Mouse (Mus musculus): ENCODE measurements around the gene P4hb. TPM values are rescaled to one million over a fixed set of nuclear protein-coding genes. Genes with fewer than 3 reads are reported as not detected.
A peak's percentile ranks its signal among the peaks of the same experiment; 100 is the strongest.

The P4hb gene
- total RNA-seq (2021), result 100 to 1,000 TPM; 187 to 203 TPM

GRCm38 (mm10) chr11:120572752-120573584 is at the start of gene P4hb:
Gene P4hb, minus strand, starts transcription at chr11:120573253.
- intact Hi-C loops (cut with DNase I), result no loop called here
- DNase-seq, result peak; percentile 100

GRCm38 (mm10) chr11:120622805-120623204 is 49.8 kb upstream of the P4hb start:
- no peak for DNase-seq
- intact Hi-C loops (cut with DNase I), result loop anchor here (10.0 kb wide), 1 partner anchor 92 kb away; the partner anchor contains the start of genes Cenpx and Lrrc45

DNA sequence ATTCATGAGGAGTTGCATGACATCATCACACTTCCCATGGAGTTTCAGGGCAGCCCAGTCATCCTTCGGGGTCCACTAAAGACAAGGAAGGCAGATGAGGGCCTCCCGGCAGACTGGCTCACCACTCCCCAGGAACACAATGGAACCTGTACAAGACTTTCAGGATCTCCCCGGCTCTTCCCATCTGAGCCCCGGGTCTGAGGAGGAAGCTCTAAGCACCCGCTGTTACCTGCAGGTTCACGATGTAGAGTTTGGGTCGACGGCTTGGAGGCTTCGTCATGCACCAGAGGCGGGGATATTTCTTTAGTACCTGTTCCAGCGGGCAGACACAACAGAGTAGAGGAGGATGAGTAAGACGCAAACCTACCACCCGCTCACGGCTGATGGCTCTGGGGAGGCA is 47.1 kb upstream of the P4hb start:
- DNase-seq, result no peak
- intact Hi-C loops (cut with DNase I), result loop anchor here (10.0 kb wide), 1 partner anchor 95 kb away; the partner anchor contains the start of genes Cenpx and Lrrc45

- DNase-seq, result no peak
Measured at GRCm38 (mm10) chr11:120618619-120619535, 45.8 kb upstream of the P4hb start.

GRCm38 (mm10) chr11:120617519-120618112 is 44.6 kb upstream of the P4hb start, which contains the start of gene Pcyt2:
Gene Pcyt2, minus strand, starts transcription at chr11:120617936.
- intact Hi-C loops (cut with DNase I), result loop anchor here (10.0 kb wide), 1 partner anchor 167 kb away; the partner anchor contains the start of genes Gps1 and Rfng
- DNase-seq, result peak; percentile 94

More at GRCm38 (mm10) chr11:120618619-120619535, 45.8 kb upstream of the P4hb start:
- intact Hi-C loops (cut with DNase I), result loop anchor here (10.0 kb wide), 1 partner anchor 166 kb away; the partner anchor contains the start of genes Gps1 and Rfng

- intact Hi-C loops (cut with DNase I), result loop anchor here (10.0 kb wide), 1 partner anchor 168 kb away; the partner anchor contains the start of genes Gps1 and Rfng
- DNase-seq, result no peak
Measured at GRCm38 (mm10) chr11:120616617-120617294, 43.7 kb upstream of the P4hb start.

DNA sequence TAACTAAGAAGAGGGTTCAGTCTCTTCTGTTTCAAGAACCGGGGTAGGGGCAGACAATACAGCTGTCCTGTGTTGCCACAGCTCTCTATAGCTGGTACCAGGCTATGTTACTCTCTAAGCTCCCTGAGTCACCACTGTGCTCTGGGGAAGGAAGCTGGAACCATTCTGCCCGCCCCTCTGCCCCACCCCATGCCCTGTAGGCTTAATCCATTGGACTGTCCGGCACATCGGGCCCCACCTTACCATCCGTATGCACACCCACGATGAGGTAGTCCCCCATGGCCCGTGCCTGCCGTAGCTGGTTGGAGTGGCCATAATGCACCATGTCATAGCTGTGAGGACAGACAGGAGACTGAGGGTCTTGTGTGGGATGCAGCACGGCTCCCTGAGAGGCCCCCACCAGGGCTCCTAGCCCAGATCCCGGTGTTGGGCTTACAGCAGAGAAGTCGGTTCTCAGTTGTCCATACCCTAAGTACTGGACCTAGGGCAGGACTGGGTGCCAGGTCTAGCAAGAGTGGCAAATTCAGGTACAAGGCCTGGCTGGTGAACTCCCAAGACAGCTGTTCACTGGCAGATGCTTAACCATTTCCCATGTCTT is 42.7 kb upstream of the P4hb start:
- intact Hi-C loops (cut with DNase I), result loop anchor here (10.0 kb wide), 1 partner anchor 169 kb away; the partner anchor contains the start of genes Gps1 and Rfng
- DNase-seq, result no peak

DNA sequence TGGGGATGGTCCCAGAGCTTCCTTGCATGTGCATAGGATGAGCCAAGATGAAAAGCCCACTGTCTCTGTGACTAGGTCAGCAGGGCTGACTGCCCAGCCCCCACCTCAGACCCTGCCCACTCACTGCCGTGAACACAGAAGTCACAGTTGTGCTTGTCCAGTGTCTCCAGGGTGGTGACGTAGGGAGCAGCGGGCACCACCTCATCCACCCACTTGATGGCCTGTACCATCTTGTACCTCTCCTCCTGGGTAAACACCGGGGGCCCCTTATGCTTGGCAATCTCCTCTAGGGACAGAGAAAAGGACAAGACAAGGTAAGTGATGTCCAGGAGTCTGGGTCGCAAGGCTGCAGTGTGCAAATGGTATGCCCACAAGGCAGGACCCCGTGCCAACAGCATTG is 42.1 kb upstream of the P4hb start:
- DNase-seq, result no peak
- intact Hi-C loops (cut with DNase I), result loop anchor here (10.0 kb wide), 1 partner anchor 170 kb away; the partner anchor contains the start of genes Gps1 and Rfng

- DNase-seq, result no peak
- intact Hi-C loops (cut with DNase I), result loop anchor here (10.0 kb wide), 1 partner anchor 171 kb away; the partner anchor contains the start of genes Gps1 and Rfng
Measured at GRCm38 (mm10) chr11:120613976-120614375, 40.9 kb upstream of the P4hb start.

DNA sequence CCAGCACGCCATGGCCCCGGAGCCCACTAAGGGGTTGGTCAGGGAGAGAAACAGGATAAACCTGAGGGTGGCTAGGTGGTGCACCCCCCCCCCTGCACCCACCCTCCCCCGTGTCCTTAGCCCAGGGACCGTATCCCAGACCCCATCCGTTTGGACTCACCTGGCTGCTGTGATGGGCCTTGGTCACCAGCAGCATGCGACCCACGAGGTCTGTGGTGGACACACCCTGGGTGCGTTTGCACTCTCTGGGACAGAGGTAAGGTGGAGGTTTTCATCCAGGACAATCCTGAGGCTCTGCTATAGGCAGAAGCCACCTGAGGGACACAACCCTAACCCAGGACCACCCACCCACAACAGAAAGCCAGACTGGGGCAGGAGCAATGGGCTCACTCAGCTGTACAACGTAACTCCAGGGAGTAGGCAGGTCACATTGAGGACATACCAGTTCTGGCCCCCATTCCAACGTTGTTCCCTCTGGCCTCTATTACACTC is 40.5 kb upstream of the P4hb start:
- no peak for DNase-seq
- intact Hi-C loops (cut with DNase I), result loop anchor here (10.0 kb wide), 1 partner anchor 171 kb away; the partner anchor contains the start of genes Gps1 and Rfng

DNA sequence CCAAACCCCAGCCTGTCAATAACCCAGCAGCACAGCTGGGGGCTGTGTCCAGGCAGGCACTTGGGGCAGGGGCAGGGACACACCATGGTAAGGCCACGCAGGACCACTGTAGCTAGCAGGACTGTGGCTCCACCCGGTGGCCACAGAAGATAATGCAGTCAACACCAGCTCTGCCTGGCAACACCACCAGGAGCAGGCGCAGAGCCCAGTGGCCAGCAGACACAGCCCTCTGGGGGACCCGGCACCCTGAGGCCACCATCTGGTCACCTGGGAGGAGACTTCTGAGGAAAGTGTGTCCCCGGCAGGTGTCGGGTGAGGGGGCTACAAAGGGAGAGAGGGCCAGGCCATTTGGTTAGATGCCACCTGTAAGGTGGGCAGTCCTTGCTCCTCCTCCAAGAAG is 39.7 kb upstream of the P4hb start:
- peak; percentile 88 for DNase-seq
- intact Hi-C loops (cut with DNase I), result loop anchor here (10.0 kb wide), 1 partner anchor 172 kb away; the partner anchor contains the start of genes Gps1 and Rfng

- intact Hi-C loops (cut with DNase I), result loop anchor here (10.0 kb wide), 1 partner anchor 174 kb away; the partner anchor contains the start of genes Gps1 and Rfng
- no peak for DNase-seq
Measured at GRCm38 (mm10) chr11:120610477-120611046, 37.5 kb upstream of the P4hb start.

DNA sequence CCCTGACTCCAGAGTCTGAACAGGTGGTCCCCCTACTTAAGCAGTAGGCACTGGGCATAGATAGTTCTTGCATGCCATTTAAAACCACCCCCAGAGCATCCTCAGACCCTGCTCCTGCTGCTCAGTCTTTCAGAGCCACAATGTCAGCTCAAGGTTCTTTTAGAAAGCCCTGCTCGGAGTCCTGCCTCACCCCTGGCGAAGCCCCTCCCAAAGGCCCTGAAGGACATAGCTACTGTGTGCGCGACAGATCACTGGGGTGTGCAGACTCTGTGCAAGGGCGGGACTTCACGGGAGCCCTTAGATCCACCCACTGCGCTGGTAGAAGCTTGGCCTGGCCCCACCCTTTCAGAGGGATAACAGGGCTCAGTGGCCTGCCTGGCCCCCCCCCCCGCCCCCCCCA is 36.2 kb upstream of the P4hb start:
- DNase-seq, result no peak
- intact Hi-C loops (cut with DNase I), result no loop called here

DNA sequence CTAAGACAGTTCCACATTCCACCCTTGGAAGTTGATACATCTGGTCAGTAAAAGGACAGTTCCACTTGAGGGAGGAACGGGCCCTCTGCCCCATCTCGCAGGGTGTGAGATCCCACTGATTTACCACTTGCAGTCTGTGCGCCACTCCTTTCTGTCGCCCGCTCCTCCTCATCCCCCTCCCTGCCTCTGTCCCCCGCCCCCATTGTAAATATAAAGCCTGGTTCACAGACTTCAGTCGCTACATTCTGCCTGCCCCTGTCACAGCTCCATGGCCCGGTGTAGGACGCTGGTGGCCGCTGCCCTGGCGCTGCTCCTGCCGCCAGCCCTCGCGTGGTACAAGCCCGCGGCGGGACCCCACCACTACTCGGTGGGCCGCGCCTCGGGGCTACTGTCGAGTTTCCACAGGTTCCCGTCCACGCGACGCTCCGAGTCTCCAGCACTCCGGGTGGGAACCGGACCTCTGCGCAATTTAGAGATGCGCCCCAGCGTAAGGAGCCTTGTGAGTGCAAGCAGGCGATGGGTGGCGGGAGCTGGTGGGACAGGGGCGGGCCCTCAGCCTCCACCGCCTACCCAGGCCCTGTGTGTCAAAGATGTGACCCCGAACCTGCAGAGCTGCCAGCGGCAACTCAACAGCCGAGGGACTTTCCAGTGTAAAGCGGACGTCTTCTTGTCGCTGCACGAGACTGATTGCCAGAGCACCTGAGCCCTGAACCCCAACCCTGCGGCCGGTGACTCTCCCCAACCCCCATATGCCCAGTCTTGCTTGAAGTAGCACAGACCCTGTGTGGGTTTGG is 35.4 kb upstream of the P4hb start, which contains the start of gene Npb:
Gene Npb (plus strand): TSS at position 237 of the 794 bp plus-strand sequence.
- intact Hi-C loops (cut with DNase I), result no loop called here
- DNase-seq, result no peak

DNA sequence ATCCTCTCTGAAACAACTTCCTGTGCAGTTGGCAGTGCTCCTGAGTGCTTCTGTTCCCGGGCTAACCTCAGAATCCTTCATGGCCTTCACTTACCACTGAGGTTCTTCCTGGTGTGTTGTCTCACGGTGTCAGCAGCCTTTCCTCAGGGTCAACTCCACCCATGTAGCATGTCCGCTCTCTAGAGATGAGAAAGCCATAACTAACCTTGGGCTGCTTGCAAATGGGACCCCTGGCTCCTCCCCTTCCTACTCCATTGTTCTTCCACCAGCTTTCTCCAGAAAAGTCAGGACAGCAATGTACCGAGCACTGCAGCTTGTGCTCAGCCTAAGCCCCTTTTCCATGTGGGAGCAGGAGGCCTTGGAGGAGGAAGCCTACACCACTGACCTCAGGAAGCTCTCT is 33.7 kb upstream of the P4hb start:
- intact Hi-C loops (cut with DNase I), result no loop called here
- no peak for DNase-seq

GRCm38 (mm10) chr11:120605667-120606066 is 32.6 kb upstream of the P4hb start:
- DNase-seq, result no peak
- intact Hi-C loops (cut with DNase I), result no loop called here

DNA sequence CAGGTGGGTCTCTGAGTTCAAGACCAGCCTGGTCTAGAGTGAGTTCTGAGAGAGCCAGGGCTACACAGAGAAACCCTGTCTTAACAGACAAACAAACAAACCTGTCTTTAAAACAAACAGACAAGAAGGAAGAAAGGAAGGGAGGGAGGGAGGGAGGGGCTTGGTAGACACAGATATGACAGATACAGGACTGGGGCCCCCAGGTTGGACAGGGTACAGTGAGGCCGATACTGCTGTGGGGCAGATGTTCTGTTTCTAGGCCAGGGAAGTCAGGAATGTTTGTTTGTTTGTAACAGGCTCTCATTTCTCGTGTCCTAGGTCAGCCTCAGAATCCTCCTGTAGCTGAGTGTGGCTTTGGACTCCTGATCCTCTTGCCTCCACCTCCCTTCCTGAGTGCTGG is 30.5 kb upstream of the P4hb start:
- intact Hi-C loops (cut with DNase I), result no loop called here
- no peak for DNase-seq

DNA sequence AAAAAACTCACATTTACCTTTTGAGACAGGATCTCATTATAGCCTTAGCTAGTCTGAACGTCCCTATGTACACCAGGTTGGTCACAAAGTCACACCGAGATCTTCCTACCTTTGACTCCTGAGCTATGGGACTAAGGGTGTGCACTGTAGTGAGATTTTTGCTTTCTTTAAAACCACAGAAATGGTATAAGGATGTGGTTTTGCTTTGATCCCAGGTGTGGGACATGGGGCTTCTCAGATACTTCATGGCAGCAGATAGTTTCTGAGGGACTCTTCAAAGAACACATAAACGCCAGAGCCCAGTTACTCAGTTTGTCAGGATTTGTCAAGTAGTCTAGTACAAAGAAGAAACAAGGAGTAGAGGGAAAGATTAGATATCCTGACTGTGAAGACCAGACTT is 27.7 kb upstream of the P4hb start:
- no peak for DNase-seq
- intact Hi-C loops (cut with DNase I), result no loop called here
